Mouse (Mus musculus): ENCODE data around the gene Ptch2. TPM values are rescaled to one million over a fixed set of nuclear protein-coding genes. Genes with fewer than 3 reads are reported as not detected.

Ptch2 gene
- total RNA-seq, 2 experiments from 2014 or later: 1.5 to 2.7 TPM

- H3K4me3 ChIP-seq: no peak overlapping the region
- no peak for TF ChIP-seq CTCF (conservative IDR thresholded peaks at IDR 0.05)
- no peak overlapping the region for H3K27ac ChIP-seq
- no peak for DNase-seq (ENCODE audit: low spot score in 2 of 2)
These were observed 56.8 kb downstream of the Ptch2 start for GRCm38 (mm10) chr4:117152714-117153113.

GRCm38 (mm10) chr4:117155020-117155791, 59.3 kb downstream of the Ptch2 start:
- peak in 1 of 2 experiments; percentile 24 for DNase-seq (ENCODE audit: low spot score in 2 of 2)
- Histone ChIP-seq H3K27ac (peak overlapping the region; percentile 94), H3K4me3 (peak overlapping the region; percentile 84)
- no peak for TF ChIP-seq CTCF (conservative IDR thresholded peaks at IDR 0.05)

GRCm38 (mm10) chr4:117155792-117156355, 60.0 kb downstream of the Ptch2 start, which contains the start of gene Rps8:
Gene Rps8, minus strand, starts transcription at chr4:117156243.
- Histone ChIP-seq H3K4me3 (peak within 1 kb of the TSS; percentile 84), H3K27ac (peak within 1 kb of the TSS; percentile 94)
- TF ChIP-seq CTCF (conservative IDR thresholded peaks at IDR 0.05): no peak
- peak; percentile 87 to 88 for DNase-seq (ENCODE audit: low spot score in 2 of 2)

- DNase-seq (ENCODE audit: low spot score in 2 of 2): no peak
- Histone ChIP-seq H3K27ac (peak overlapping the region; percentile 94), H3K4me3 (peak overlapping the region; percentile 84)
- no peak for TF ChIP-seq CTCF (conservative IDR thresholded peaks at IDR 0.05)
These were observed 60.5 kb downstream of the Ptch2 start for GRCm38 (mm10) chr4:117156372-117156771.

GRCm38 (mm10) chr4:117159666-117160065, 63.8 kb downstream of the Ptch2 start:
- no peak for DNase-seq (ENCODE audit: low spot score in 2 of 2)

GRCm38 (mm10) chr4:117161183-117161582, 65.3 kb downstream of the Ptch2 start:
- no peak for DNase-seq (ENCODE audit: low spot score in 2 of 2)
- H3K4me3 ChIP-seq: no peak overlapping the region
- TF ChIP-seq CTCF (conservative IDR thresholded peaks at IDR 0.05): no peak
- H3K27ac ChIP-seq: no peak overlapping the region

More at GRCm38 (mm10) chr4:117159666-117160065, 63.8 kb downstream of the Ptch2 start:
- Histone ChIP-seq H3K4me3 (no peak overlapping the region), H3K27ac (no peak overlapping the region)
- no peak for TF ChIP-seq CTCF (conservative IDR thresholded peaks at IDR 0.05)

Small RNA genes lying within 50 kb of the gene (microRNA-seq; reads per million reads assigned to microRNA genes)
- 0 reads per million in 2 experiments for gene Gm22398

Other genes starting within 250 kb of the Ptch2 start
- 10 to 100 TPM; 15.6 to 17.1 TPM for gene Zswim5, start 218.7 kb upstream of the Ptch2 start, total RNA-seq (2021)
- 10 to 100 TPM; 58.5 to 59.2 TPM for gene Urod, start 101.7 kb upstream of the Ptch2 start, total RNA-seq (2021)
- 10 to 100 TPM; 44.9 to 46.1 TPM for gene Hectd3, start 100.8 kb upstream of the Ptch2 start, total RNA-seq (2021)
- gene Eif2b3, start 76.7 kb upstream of the Ptch2 start, total RNA-seq (2021): 10 to 100 TPM; 19.7 to 20.6 TPM
- gene Btbd19, start 29.6 kb downstream of the Ptch2 start, total RNA-seq (2021): 10 to 100 TPM; 13.3 to 14.8 TPM
- gene Tctex1d4, start 30.7 kb downstream of the Ptch2 start, total RNA-seq (2021): under 1 TPM in 1 of 2 experiments, not detected in 1; 0.38 TPM
- gene Plk3, start 37.9 kb downstream of the Ptch2 start, total RNA-seq (2021): 1 to 10 TPM; 6.9 to 7.2 TPM
- 100 to 1,000 TPM; 509 to 527 TPM for gene Rps8, start 60.2 kb downstream of the Ptch2 start, total RNA-seq (2021)
- under 1 TPM; 0.26 to 0.47 TPM for gene Kif2c, start 86.6 kb downstream of the Ptch2 start, total RNA-seq (2021)
- 1 to 10 TPM; 4.7 to 4.9 TPM for gene Tmem53, start 155.9 kb downstream of the Ptch2 start, total RNA-seq (2021)
- gene Armh1, start 156.1 kb downstream of the Ptch2 start, total RNA-seq (2021): under 1 TPM; 0.47 to 0.59 TPM